Comparison of ENCODE assay signal across 8 mouse cellular contexts in the genomic region with DNA sequence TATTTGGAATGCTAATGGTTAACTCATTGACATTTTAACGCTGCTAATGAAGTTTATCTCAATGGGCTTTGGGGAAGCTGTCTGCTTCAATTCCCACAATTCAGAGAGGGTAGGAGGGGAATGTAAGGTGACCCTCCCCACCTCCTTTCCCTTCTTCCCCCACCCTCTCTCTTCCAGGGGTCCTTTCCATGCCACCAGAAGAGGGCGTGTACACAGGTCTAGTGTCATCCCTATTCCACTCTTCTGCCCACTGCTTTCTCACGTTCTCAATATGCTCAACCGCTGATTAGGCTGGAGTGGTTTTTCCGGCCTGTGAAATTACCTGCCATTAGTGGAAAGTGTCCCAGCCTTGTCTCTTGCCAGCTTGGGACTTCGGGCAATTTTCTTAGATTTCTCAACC. TPM values are rescaled to one million over a fixed set of nuclear protein-coding genes. Genes with fewer than 3 reads are reported as not detected.
DNase-seq lines count a peak whose midpoint lies in the region; ATAC-seq and TF ChIP-seq lines count a peak whose summit lies in the region.

No protein-coding gene starts in this region.

- no peak overlapping the region; the same call in 1 of the 2 replicates for H3K27ac ChIP-seq in heart, adult 2 months
- H3K27ac ChIP-seq in midbrain, embryonic 14.5 days (replicated peaks; ENCODE audit: low read depth, low read length) = no peak overlapping the region
- H3K27ac ChIP-seq in midbrain, embryonic 16.5 days (ENCODE audit: low read length) = no peak overlapping the region
- no peak overlapping the region for H3K27ac ChIP-seq in limb, embryonic 12.5 days
- H3K27ac ChIP-seq in stomach, embryonic 16.5 days (ENCODE audit: low read length) = no peak overlapping the region

- peak overlapping the region; percentile 19; the same call in 1 of the 2 replicates for H3K4me2 ChIP-seq in midbrain, embryonic 14.5 days (ENCODE audit: low read length)
- no peak overlapping the region for H3K4me2 ChIP-seq in midbrain, embryonic 16.5 days (ENCODE audit: low read length)
- H3K4me2 ChIP-seq in limb, embryonic 12.5 days = peak overlapping the region; percentile 55
- H3K4me2 ChIP-seq in stomach, embryonic 16.5 days (ENCODE audit: low read depth, low read length) = peak overlapping the region; percentile 44

- TF ChIP-seq EP300 in heart, adult 2 months (IDR thresholded peaks at IDR 0.05; ENCODE audit: insufficient read depth, low read depth, low read length) = no peak

- no peaks in the 10 kb centered on the region for H3K27me3 ChIP-seq in heart, adult 2 months (ENCODE audit: control insufficient read depth, insufficient read depth, low read length)
- H3K27me3 ChIP-seq in midbrain, embryonic 14.5 days (ENCODE audit: control insufficient read depth, insufficient read depth, low read length) = no peaks in the 10 kb centered on the region
- no peaks in the 10 kb centered on the region for H3K27me3 ChIP-seq in midbrain, embryonic 16.5 days (ENCODE audit: control insufficient read depth, insufficient read depth, low read depth, low read length)
- no peaks in the 10 kb centered on the region; the same call in 1 of the 2 replicates for H3K27me3 ChIP-seq in limb, embryonic 12.5 days
- no peaks in the 10 kb centered on the region for H3K27me3 ChIP-seq in stomach, embryonic 16.5 days (ENCODE audit: control insufficient read depth, insufficient read depth, low read length)

- TF ChIP-seq CTCF in heart, adult 2 months (IDR thresholded peaks at IDR 0.05) = peak; percentile 40

- peak overlapping the region; percentile 36 for H3K4me3 ChIP-seq in heart, adult 2 months
- H3K4me3 ChIP-seq in midbrain, embryonic 14.5 days (replicated peaks; ENCODE audit: low read depth, low read length) = no peak overlapping the region
- no peak overlapping the region for H3K4me3 ChIP-seq in midbrain, embryonic 16.5 days (ENCODE audit: low read depth, low read length)
- H3K4me3 ChIP-seq in limb, embryonic 12.5 days (replicated peaks) = peak overlapping the region; percentile 26
- H3K4me3 ChIP-seq in stomach, embryonic 16.5 days (replicated peaks; ENCODE audit: low read length) = 0 out of 2 replicates have a peak overlapping the region, but pooled peaks have one; percentile 7

- ATAC-seq in midbrain, embryonic 14.5 days (ENCODE audit: low FRiP score, low TSS enrichment) = no peak
- ATAC-seq in midbrain, embryonic 16.5 days = no peak
- ATAC-seq in limb, embryonic 12.5 days (ENCODE audit: insufficient number of reproducible peaks, insufficient read depth, low FRiP score, low TSS enrichment, low read depth) = peak; percentile 35; the same call in 1 of the 2 replicates
- ATAC-seq in stomach, embryonic 16.5 days (ENCODE audit: insufficient read depth, low FRiP score) = no peak
- no peak for ATAC-seq in CD4-positive, CD25-positive, alpha-beta regulatory T cell, adult 4 months

- no peaks in the 10 kb centered on the region for H3K4me1 ChIP-seq in heart, adult 2 months (ENCODE audit: control insufficient read depth, insufficient read depth, low read length)
- H3K4me1 ChIP-seq in midbrain, embryonic 14.5 days (ENCODE audit: control insufficient read depth, insufficient read depth, low read length) = no peaks in the 10 kb centered on the region
- no peaks in the 10 kb centered on the region; the same call in 1 of the 2 replicates for H3K4me1 ChIP-seq in midbrain, embryonic 16.5 days (ENCODE audit: control insufficient read depth, insufficient read depth, low read length)
- peaks cover 14% of the 10 kb centered on the region for H3K4me1 ChIP-seq in limb, embryonic 12.5 days (replicated peaks)
- peaks cover 7% of the 10 kb centered on the region; the same call in 1 of the 2 replicates for H3K4me1 ChIP-seq in stomach, embryonic 16.5 days (ENCODE audit: control insufficient read depth, insufficient read depth, low read length)

- intact Hi-C loops in heart, adult 2 months (cut with DNase I) = no loop called here
- intact Hi-C loops in heart, postnatal 25 days (cut with DNase I) = no loop called here

- no peak for TF ChIP-seq POLR2A in heart, adult 2 months (IDR thresholded peaks at IDR 0.05; ENCODE audit: insufficient read depth, low read depth, low read length)

- WGBS in heart, adult 2 months = 41% methylated on average over 6 of the region's 6 CpGs
- 42% methylated on average over 6 of the region's 6 CpGs for WGBS in midbrain, embryonic 14.5 days
- 41% methylated on average over 6 of the region's 6 CpGs for WGBS in midbrain, embryonic 16.5 days
- WGBS in limb, embryonic 12.5 days = 30% methylated on average over 6 of the region's 6 CpGs
- WGBS in stomach, embryonic 16.5 days = 34% methylated on average over 6 of the region's 6 CpGs

- no peaks in the 10 kb centered on the region for H3K9me3 ChIP-seq in midbrain, embryonic 14.5 days (ENCODE audit: control insufficient read depth, low read length)
- H3K9me3 ChIP-seq in midbrain, embryonic 16.5 days (replicated peaks; ENCODE audit: control insufficient read depth, low read length, poor library complexity, severe bottlenecking) = no peaks in the 10 kb centered on the region
- H3K9me3 ChIP-seq in limb, embryonic 12.5 days = no peaks in the 10 kb centered on the region
- no peaks in the 10 kb centered on the region for H3K9me3 ChIP-seq in stomach, embryonic 16.5 days (replicated peaks; ENCODE audit: control insufficient read depth, low read length)

- no peaks in the 10 kb centered on the region for H3K79me2 ChIP-seq in heart, adult 2 months (replicated peaks; ENCODE audit: control insufficient read depth, insufficient read depth, low read length)

- H3K9ac ChIP-seq in heart, adult 2 months (ENCODE audit: low read depth, low read length) = no peak overlapping the region
- H3K9ac ChIP-seq in midbrain, embryonic 14.5 days (replicated peaks; ENCODE audit: low read length) = no peak overlapping the region
- no peak overlapping the region for H3K9ac ChIP-seq in midbrain, embryonic 16.5 days (ENCODE audit: low read depth, low read length)
- H3K9ac ChIP-seq in limb, embryonic 12.5 days (replicated peaks) = no peak overlapping the region
- 0 out of 2 replicates have a peak overlapping the region, but pooled peaks have one; percentile 37 for H3K9ac ChIP-seq in stomach, embryonic 16.5 days (ENCODE audit: low read length)

- no peaks in the 10 kb centered on the region for H3K36me3 ChIP-seq in heart, adult 2 months (ENCODE audit: control insufficient read depth, insufficient read depth, low read length)
- no peaks in the 10 kb centered on the region for H3K36me3 ChIP-seq in midbrain, embryonic 14.5 days (ENCODE audit: control insufficient read depth, insufficient read depth, low read length)
- no peaks in the 10 kb centered on the region for H3K36me3 ChIP-seq in midbrain, embryonic 16.5 days (ENCODE audit: control insufficient read depth, insufficient read depth, low read length)
- no peaks in the 10 kb centered on the region for H3K36me3 ChIP-seq in limb, embryonic 12.5 days
- no peaks in the 10 kb centered on the region for H3K36me3 ChIP-seq in stomach, embryonic 16.5 days (ENCODE audit: control insufficient read depth, insufficient read depth, low read length)

- DNase-seq in heart, adult 2 months = no peak
- no peak for DNase-seq in heart, postnatal 25 days (ENCODE audit: low spot score)
- DNase-seq in midbrain, embryonic 14.5 days = peak; percentile 5
- DNase-seq in right cerebral cortex, postnatal 25 days = no peak

RNA-seq across cellular contexts. Expression of a gene that starts 27.9 kb away (rescaled TPM):
- 1 to 10 TPM; 4.7 to 6.9 TPM for total RNA-seq in heart, adult 2 months (2021)
- polyA plus RNA-seq in heart, adult 2 months (2012; rRNA removed) = 7.5 and 7.6 TPM in 2 replicates
- total RNA-seq in heart, postnatal 25 days (2021) = 1 to 10 TPM; 6.2 to 7.6 TPM
- 3.1 and 4.6 TPM in 2 replicates for polyA plus RNA-seq in midbrain, embryonic 14.5 days (2014; fragmentation: Nextera tagmentation; extraction: Ambion mirVana)
- polyA plus RNA-seq in midbrain, embryonic 16.5 days (2015; fragmentation: Nextera tagmentation; extraction: Ambion mirVana) = 2.2 and 3.0 TPM in 2 replicates
- polyA plus RNA-seq in limb, embryonic 12.5 days (2016; fragmentation: Nextera tagmentation; extraction: Ambion mirVana) = 3.2 and 3.9 TPM in 2 replicates
- 5.9 and 6.1 TPM in 2 replicates for polyA plus RNA-seq in stomach, embryonic 16.5 days (2015; fragmentation: Nextera tagmentation; extraction: Ambion mirVana)
- polyA plus RNA-seq in CD4-positive, CD25-positive, alpha-beta regulatory T cell, adult 4 months (2017; shearing (Covaris generic)) = 10 to 100 TPM in 1 of 2 experiments, 1 to 10 TPM in 1; 6.7 to 11.1 TPM

RNA-seq across cellular contexts. Expression of a gene that starts 32.0 kb away (rescaled TPM):
- 10 to 100 TPM; 65.8 to 74.1 TPM for total RNA-seq in heart, adult 2 months (2021)
- polyA plus RNA-seq in heart, adult 2 months (2012; rRNA removed) = 155 and 162 TPM in 2 replicates
- 10 to 100 TPM; 83.1 to 93.2 TPM for total RNA-seq in heart, postnatal 25 days (2021)
- polyA plus RNA-seq in midbrain, embryonic 14.5 days (2014; fragmentation: Nextera tagmentation; extraction: Ambion mirVana) = 221 and 229 TPM in 2 replicates
- polyA plus RNA-seq in midbrain, embryonic 16.5 days (2015; fragmentation: Nextera tagmentation; extraction: Ambion mirVana) = 212 and 234 TPM in 2 replicates
- 449 and 459 TPM in 2 replicates for polyA plus RNA-seq in limb, embryonic 12.5 days (2016; fragmentation: Nextera tagmentation; extraction: Ambion mirVana)
- polyA plus RNA-seq in stomach, embryonic 16.5 days (2015; fragmentation: Nextera tagmentation; extraction: Ambion mirVana) = 258 and 338 TPM in 2 replicates
- polyA plus RNA-seq in CD4-positive, CD25-positive, alpha-beta regulatory T cell, adult 4 months (2017; shearing (Covaris generic)) = 100 to 1,000 TPM; 158 to 191 TPM

RNA-seq across cellular contexts. Expression of a gene that starts 43.4 kb away (rescaled TPM):
- total RNA-seq in heart, adult 2 months (2021) = 10 to 100 TPM; 20.4 to 20.6 TPM
- polyA plus RNA-seq in heart, adult 2 months (2012; rRNA removed) = 3.4 and 6.1 TPM in 2 replicates
- 10 to 100 TPM; 22.4 to 23.6 TPM for total RNA-seq in heart, postnatal 25 days (2021)
- 66.3 and 67.8 TPM in 2 replicates for polyA plus RNA-seq in midbrain, embryonic 14.5 days (2014; fragmentation: Nextera tagmentation; extraction: Ambion mirVana)
- 55.9 and 66.5 TPM in 2 replicates for polyA plus RNA-seq in midbrain, embryonic 16.5 days (2015; fragmentation: Nextera tagmentation; extraction: Ambion mirVana)
- polyA plus RNA-seq in limb, embryonic 12.5 days (2016; fragmentation: Nextera tagmentation; extraction: Ambion mirVana) = 83.4 and 83.8 TPM in 2 replicates
- 55.2 and 60.2 TPM in 2 replicates for polyA plus RNA-seq in stomach, embryonic 16.5 days (2015; fragmentation: Nextera tagmentation; extraction: Ambion mirVana)
- 10 to 100 TPM; 38.9 to 40.8 TPM for polyA plus RNA-seq in CD4-positive, CD25-positive, alpha-beta regulatory T cell, adult 4 months (2017; shearing (Covaris generic))

Comparison
In these comparisons a context has a peak if more than half of its experiments do, and no peak if none do; other contexts are left out.
1. H3K4me3 ChIP-seq: peak in heart, adult 2 months (single experiment), limb, embryonic 12.5 days (single experiment) and stomach, embryonic 16.5 days (single experiment); none in midbrain, embryonic 14.5 days (single experiment) and midbrain, embryonic 16.5 days (single experiment).